Mouse (Mus musculus): ENCODE measurements around the gene Frmd4b.
"Not testable (repeated sequence)": the region's sequence is repeated elsewhere in the genome, so short reads cannot be mapped to it uniquely, and the experiment has no call there.

Frmd4b gene

DNA sequence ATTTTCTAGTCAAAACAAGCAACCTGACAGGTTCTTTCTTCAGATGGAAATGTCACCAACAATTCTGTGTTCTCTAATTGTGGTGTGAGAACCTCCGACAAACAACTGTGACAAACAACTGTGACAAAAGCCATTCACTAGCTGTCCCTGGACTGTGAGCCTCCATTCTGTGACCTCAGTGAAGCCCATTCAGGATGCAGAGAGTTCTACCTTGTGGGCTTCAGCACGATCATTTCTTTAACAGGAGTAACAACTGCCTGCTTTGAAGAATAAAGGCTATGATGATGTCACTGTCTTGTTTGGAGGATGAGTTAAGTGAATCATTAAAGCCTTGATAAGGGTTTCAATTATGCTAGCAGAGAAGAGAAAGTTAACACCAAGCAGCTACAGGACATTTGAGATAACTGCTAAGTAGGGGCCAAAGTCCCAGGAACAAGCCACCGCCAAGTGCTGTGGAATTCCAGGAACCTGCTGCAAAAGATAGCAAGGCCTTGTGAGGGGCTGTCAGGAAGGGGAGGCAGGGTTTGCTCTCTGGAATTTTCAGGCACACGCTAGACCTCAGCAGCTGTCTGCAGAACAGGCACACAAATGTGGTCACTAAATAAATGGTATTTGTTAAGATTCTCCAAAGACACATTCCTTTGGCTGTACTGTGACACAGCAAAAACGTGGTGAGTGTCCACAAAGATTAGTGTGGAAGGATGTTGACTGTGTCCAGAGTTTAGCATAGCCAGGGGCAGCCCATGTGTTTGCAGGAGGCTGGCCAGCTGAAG is 207.7 kb downstream of the Frmd4b start:
- no peak for DNase-seq

DNA sequence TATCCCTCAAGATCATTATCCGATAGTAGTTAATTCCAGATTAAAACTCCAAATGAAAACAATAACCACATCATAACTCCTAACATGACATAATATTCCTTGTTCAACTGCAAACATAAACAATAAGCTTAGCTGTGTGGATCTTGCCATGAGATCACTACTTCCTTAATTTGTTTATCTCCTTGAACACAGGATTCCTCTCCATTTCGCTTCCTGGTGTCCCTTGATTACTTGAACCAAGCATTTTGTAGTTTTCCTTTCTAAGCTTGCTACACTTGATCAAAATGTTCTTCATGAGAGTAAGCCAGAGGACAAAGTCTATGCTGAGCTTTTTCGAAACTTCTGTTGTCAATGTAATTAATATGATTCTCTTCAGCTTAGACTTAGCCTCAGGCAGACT is 209.4 kb downstream of the Frmd4b start:
- DNase-seq = no peak

DNA sequence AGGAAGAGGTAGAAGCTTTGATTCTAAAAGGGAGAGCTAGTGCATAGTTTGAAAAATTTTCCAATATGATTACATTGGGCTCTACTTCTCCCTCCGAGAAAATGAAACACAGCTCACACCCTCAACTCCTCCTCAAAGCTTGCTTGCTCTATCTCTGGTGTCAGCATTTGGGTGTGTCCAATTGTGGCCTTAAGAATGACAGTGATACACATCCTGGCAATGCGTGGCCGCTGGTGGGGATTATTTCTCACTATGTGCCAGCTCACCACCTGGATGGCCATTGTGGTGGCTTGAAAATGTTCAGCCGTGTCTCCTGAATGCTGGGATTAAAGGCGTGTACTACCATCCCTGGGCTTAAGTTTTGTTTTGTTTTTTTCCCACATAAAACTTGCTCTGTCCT is 209.9 kb downstream of the Frmd4b start:
- DNase-seq = no peak

DNA sequence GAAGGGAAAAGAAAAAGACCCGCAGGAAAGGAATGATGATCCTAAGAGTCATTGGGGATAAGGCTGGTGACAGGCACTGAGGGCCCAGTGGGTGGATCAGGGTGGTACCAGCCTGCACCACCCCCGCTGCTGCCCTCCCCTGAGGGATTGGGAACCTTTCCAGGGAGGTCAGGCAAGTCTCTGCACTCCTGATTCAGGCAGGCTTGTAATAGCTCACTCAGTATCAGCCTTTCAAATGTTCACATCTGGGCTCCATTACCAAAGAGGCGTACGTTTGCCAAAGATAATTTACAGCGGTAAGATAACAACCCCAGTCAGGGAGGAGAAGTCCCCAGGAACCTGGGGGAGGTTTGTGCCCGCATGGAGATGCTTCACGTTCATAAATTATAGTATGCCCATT is 212.0 kb downstream of the Frmd4b start:
- DNase-seq = no peak

DNA sequence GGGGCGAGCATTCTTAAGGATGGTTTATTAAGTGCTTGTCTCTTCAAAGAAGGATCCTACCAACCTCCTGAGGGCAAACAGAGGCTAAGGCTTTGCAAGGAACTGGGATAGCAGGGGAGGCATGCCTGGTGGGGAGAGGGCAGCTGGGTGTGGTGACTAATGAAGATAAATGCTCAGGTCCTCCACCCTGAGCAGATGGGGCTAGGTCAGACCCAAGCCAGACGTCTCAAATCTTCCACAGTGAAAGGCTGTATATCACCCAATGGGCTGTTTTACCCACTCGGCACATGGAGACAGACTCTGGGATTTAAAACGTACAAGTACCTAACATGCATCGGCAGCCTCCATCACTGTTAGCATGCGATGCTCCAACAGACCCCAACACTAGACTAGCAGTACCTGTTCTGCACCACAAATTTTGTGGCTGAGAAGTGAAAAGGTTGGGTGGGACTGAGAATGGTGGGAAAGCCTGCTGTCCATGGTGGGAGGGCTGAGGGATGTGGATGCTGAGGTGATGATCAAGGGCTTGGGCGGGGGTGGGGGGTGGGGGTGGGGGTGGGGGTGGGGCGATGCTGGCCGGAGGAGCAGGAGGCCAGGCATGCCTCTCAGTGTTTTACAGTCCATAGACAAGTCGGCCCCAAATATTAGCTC is 214.4 kb downstream of the Frmd4b start:
- no peak for DNase-seq

DNA sequence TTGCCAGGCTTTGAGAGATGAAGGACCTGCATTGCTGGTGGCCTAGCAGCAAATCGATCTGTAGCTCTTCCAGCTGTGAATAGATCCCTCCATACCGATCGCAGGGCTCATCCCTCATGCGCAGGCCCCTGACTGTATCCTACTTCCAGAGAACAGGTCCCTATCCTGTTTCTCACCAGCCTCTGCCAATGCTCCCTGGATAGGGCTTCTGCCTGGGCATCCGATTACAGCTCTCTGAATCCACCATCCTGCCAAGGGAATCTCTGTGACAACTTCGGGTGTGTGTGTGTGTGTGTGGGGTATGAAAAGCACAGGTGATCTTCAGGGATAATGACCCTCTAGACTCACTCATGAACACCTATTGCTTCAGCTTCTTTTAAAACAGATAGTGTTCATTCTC is 216.9 kb downstream of the Frmd4b start:
- no peak for DNase-seq

DNA sequence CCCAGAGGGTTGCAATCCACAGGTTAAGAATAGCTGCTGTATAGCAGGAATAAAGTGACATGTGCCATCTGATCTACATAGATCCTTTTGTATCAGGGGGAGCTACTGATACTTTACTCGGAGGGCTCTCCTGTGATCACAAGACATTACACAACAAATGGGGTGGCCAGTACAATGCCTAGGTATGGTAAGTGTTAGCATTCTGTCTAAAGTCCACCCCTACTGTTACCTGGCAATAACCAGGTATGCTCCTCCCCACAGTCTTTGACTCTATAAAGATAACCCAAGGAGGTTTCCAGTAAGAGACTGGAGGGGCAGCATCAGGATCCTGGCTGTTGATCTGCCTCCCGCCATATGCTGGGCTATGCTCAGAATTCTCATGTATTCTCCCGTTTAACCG is 219.4 kb downstream of the Frmd4b start:
- no peak for DNase-seq

DNA sequence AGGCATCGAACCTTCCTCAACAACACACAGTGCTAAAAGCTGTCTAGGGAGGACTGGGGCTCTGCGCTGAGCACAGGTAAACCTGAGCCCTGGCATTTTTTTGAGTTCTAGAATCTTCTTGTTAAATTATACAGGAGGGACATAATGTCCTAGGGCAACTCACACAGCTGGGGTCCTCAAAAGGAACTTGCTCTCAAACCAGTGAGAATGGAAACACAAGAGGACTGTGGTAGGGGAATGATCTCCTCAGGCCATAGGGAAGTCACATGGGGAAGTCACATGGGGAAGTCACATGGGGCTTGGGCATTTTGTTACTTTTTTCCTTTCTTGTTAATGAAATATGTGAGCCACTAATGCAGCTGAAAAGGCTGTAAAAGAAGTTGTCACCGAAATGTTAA is 220.4 kb downstream of the Frmd4b start:
- DNase-seq = no peak

DNA sequence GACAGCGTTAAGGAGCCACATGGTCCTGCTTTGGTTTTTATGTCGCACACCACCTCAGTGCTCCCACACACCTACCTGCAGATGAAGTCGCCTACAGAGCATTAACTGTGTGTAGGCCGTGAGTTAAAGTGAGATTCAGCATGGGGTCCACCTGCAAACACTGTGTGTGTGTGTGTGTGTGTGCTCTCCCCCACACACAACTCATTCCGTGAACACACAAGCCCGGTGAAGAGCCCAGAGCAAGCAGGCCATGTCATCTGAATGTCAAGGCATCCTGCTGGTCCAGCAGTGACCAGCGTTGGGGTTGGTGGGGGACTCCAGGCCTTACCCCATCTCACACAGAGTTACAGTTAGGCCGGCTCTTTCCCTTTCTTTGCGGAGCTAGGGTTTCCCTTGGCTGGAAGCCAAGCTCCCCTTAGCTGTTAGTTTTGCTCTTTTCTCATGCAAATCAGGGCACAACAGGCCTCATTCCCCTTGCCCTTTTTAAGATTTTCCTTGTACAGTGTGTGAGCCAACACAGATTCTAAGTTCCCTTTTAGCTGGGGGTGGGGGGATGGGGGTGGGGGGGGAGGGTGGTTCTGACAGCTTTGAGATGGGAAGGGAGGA is 220.9 kb downstream of the Frmd4b start:
- DNase-seq = no peak

DNA sequence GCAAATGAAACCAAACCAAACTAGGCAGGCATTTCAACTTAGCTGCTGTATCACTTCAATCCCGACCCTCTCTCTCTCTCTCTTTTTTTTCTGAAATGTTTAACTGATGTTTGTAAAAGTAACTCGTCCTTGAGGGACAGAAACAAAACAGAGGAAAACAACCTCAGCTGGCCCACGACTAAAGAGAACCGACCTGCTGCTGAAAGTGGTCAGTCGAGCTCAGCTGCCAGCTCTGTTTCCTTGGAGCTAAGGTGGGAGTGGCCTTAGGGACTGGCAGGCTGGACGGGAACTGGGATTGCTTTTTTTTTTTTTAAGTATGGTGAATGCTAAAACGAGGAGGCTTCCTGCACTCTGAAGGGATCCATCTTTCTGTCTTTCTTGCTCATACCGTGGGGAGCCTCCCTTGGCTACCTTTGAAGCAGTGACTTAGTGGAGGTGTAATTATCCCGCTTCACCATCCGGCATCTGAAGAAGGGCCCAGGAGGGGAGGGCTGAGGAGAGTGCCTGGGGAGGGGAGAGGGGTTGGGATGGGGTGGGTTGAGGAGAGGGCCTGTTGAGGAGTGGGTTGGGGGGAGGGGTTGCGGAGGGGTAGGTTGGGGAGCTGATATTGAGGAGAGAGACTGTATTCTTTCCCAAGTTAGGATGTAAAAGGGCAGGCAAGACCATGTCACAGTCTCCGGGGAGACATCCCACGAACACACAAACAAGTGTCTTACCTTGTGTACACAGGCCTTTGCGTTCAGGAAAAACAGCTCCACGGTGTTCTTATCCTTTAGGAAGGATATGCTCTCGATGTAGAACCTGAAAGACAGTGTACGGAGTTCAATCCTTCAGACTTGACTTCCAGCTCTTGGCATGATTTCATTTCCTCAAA is 221.6 kb downstream of the Frmd4b start:
- no peak for DNase-seq

DNA sequence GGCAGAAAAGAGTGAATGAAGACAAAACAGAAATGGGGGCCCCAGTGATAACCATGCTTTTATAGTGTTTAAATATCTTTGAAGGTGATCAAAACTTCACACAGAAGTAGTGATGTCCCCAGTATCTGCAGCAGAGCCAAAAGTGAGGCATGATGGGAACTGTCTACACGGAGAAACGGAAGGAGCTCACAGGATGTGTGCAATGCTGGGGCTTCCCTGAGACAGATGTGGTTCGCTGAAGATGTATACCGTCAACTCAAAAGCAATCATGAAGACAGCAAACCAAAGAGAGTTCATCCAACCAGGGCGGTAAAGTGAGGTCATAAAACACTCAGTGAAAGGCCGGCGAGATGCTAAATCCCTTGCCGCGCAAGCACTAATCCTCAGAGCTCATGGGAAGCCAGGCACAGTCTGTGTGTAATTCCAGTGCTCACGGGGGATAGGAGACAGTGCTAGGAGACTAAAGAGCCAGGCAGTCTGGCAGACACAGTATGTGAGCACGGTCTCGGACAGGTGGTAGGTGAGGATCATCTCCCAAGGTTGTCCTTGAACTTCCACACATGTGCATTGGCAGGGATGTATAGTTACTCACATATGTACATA is 222.8 kb downstream of the Frmd4b start:
- DNase-seq = no peak

DNA sequence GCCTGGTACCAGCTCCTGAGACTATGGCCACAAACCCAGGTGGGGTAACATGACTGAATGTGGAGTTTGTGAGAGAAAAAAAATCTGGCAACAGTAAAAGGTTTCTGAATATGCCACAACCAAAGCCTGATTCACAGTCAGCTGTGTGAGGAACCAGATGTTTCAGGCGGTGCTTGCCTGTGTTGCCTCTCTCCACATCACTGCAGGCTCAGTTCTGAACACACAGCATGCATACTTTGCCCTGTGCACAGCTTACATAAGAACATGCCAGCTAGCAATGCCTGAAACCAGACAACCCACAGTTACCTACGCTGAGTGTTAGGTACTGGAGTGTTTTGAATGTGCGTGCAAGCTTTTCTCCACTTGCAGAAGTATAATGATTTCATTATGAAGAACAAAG is 224.4 kb downstream of the Frmd4b start:
- DNase-seq = no peak

DNA sequence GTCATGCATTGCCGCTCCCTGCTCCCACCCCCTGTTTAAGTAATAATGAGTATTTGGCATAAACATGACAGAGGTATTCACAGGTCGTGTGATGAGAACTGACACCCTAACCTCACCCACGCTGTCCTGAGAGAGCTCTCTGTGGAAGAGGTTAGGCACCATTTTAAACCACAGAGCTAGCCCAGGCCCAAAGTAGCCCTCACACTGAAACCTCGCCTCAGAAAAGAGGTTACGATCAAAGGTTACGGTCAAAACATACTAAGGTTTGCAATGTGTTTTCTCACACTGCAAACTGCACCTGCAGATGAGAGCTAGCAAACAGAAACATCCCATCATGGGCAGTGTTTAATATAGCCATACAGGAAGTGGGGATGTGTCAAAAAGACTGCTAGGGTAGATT is 230.0 kb downstream of the Frmd4b start:
- no peak for DNase-seq

DNA sequence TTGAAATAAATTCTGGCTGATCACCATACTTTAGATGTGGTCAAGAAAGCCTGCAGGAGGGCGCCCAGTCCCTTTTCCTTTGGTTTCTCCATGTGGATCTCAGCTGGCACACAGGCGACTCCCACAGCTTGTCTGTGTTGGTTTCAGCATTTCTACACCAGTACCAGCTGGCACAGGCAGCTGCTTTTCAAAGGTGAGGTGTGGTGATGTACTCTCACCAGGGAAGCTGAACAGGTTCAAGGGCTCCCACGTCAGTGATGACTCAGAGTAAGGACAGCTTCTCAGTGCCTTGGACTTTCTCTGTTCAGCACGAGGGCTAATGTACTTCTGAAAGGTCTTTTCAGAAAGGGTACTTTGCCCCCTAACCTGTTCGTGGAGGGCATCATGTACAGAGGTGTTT is 232.4 kb downstream of the Frmd4b start:
- no peak for DNase-seq

DNA sequence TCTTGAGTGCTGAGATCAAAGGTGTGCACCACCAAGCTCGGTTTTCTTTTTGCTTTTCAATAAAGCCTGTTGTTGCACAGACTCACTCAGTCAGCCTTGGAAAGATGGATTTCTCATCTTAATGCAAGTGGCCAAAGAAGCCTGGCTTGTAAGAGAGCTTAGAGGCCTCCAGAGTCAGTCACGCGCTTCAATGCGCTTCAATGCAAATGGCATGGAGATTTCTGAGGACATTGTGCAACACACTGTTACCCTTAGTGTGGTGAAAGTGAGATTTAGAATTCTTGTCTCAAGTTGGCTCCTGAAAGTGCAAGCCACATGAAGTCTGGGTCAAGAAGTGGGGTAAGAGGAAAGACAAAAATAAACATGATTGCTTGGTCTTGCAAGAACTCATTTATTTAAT is 236.1 kb downstream of the Frmd4b start:
- DNase-seq = no peak

DNA sequence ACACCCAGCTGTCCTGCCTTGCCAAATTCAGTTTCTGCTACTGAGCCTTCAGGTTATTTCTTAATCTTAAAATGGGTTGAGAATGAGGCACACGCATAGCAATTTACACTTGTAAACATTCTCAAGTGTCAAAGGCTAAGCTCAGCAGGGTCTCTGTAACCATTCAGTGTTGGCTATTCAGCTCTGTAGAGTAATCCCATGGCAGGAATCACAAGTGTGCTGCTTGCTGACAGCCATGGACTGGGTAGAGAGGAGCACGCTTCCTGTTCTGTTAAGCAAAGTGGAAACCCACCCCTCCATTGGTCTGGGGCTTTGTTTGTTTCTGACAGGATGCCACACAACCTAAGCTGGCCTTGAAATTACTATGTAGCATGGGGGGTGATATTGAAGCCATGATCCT is 246.4 kb downstream of the Frmd4b start:
- DNase-seq = no peak

DNA sequence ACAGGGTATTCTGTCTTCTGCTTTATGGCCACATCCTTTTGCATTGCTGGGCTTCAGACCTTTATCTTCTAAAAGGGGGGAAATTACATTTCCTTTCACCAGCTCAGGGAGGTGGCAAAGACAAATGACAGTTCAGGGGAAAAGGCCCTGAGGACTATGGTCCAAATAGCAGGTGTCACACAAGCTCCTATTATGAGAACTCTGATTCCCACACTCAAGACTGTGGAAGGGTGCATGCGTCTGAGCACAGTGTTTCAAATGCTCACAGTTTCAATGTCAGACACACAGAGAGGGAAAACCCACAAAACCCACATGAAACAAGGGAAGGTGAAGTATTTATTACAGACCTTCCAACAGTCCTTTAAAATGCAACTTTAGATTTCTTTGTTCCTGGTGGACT is 246.9 kb downstream of the Frmd4b start:
- DNase-seq = no peak

DNA sequence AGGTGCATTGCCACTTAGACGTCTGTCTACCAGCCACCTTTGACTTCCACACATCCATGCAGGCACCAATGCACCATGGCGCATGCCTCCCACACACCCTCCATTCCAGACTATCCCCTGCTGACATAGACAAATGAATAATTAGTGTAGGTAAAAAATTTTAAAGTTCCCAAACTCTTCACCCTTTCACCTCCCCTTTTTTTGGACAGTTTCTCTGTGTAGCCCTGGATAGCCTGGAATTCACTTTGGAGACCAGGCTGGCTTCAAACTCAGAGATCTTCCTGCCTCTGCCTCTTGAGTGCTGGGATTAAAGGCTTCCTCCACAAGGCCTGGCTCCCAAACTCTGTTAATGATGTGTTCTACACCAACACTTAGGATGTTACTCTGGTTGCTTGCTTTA is 253.5 kb downstream of the Frmd4b start:
- DNase-seq = no peak

DNA sequence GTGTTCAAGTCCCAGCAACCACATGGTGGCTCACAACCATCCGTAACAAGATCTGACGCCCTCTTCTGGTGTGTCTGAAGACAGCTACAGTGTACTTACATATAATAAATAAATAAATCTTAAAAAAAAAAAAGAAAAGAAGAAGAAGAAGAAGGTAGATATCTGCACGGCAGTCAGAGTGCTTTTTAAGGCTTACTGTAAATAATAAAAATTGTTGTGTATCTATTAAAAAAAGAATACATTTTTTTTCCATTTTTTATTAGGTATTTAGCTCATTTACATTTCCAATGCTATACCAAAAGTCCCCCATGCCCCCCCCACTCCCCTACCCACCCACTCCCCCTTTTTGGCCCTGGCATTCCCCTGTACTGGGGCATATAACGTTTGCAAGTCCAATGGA is 259.7 kb downstream of the Frmd4b start:
- not testable (repeated sequence) for DNase-seq

DNA sequence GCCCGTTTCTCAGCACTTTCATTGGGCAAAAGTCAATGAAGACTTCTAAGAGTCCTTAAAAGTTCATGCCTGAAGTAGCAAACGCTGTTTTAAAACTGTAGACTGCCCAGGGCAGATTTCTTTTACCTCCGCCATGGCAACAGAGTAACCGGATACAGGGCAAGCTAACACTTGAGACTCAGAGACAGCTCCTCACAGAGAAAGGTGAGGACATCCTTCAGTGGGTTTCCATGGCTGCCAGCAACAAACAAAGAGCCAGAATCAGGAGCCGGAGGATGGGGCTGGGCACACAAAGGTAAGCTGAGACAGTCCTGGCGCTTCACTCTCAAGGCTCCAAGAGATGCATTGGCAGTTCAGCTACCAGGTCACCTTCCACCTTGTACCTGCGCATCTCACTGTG is 260.7 kb downstream of the Frmd4b start:
- DNase-seq = no peak

DNA sequence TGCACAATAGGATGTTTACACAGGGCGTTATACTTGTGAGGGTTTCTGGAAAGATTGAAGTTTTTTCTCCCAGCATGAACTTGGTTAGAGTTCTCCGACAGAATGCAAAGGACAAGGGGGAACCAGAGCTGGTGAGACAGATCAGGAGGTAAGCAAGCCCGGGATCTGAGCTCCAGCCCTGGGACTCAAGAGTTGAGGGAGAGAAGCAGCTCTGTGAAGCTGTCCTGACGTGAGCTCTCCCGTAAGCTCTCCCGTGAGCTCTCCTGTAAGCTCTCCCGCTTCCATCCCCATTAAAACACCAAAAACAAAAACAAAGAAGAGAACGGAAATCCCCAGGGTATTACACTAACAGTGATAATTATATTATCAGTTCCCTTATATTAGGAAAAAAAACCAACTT is 262.2 kb downstream of the Frmd4b start:
- DNase-seq = no peak

DNA sequence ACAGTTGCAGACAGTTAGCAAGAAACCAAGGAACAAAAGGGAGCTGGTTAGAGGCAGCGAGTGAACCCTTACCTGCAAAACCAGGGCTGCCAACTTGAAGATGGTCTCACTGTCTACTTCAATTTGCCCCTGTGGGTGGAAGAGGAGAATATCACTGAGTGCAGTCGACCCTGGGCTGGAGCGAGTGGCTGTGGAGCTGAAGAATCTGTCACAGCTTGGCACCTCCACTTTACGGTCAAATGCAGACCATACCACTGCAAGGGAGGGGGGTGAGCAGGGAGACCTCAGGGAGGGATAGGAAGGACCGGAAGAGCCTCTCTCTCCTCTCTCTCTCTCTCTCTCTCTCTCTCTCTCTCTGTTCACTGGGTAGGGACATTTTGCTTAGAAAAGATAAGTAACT is 263.4 kb downstream of the Frmd4b start:
- DNase-seq = no peak

DNA sequence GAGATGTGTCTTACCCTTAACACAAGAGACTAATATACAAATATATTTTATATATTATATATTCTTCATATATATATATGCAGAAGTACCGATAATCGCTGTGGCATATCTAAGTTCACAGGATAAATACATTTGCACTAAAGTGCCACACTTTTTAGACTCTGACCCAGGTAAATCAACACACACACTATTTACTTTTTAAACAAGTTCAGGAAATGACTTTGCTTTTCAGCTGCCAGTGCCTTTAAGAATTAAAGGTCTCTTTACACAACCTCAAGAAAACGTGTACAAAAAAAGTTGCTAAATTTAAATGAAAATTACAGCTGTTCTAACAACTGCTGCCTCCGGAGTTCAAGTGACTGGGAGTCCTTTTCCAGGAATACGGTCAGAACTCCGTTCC is 264.0 kb downstream of the Frmd4b start:
- no peak for DNase-seq
